Mouse (Mus musculus) testis, adult 2 months (tissue): ENCODE measurements around the gene Hoxa4. TPM values are rescaled to one million over a fixed set of nuclear protein-coding genes. Genes with fewer than 3 reads are reported as not detected.

ENCODE experiments used
- H3K27ac ChIP-seq: fragments of 200-500 bp; 2 replicates; pipeline ENCODE4 v1.5.1; 2012; ENCODE audit warnings: low read depth, low read length; ENCODE audit not compliant: control insufficient read depth, insufficient read depth
- H3K27me3 ChIP-seq: fragments of 200-500 bp; 2 replicates; pipeline ENCODE4 v1.6.1; 2012; ENCODE audit warnings: mild to moderate bottlenecking, low read length, moderate library complexity; ENCODE audit not compliant: control insufficient read depth, insufficient read depth
- H3K36me3 ChIP-seq: fragments of 200-500 bp; 2 replicates; pipeline ENCODE4 v1.6.1; 2012; ENCODE audit warnings: mild to moderate bottlenecking, low read length; ENCODE audit not compliant: control insufficient read depth, insufficient read depth
- H3K4me1 ChIP-seq: fragments of 200-500 bp; 2 replicates; pipeline ENCODE4 v1.6.1; 2012; ENCODE audit warnings: low read length; ENCODE audit not compliant: control insufficient read depth, insufficient read depth
- H3K4me3 ChIP-seq: fragments of 200-500 bp; 2 replicates; pipeline ENCODE4 v1.5.1; 2012; ENCODE audit warnings: low read depth, mild to moderate bottlenecking, low read length, moderate library complexity, mixed read lengths; ENCODE audit not compliant: control insufficient read depth
- CTCF ChIP-seq: fragments of 200-500 bp; IDR thresholded peaks from 2 replicates; pipeline ENCODE4 v1.5.1; 2012; ENCODE audit warnings: low read depth, mild to moderate bottlenecking, inconsistent platforms, low read length, moderate library complexity; ENCODE audit not compliant: control insufficient read depth, insufficient read depth, insufficient replicate concordance
- POLR2A ChIP-seq: fragments of 200-500 bp; IDR thresholded peaks from 2 replicates; pipeline ENCODE4 v1.6.1; 2012; ENCODE audit warnings: low read depth, mild to moderate bottlenecking, inconsistent platforms, low read length, moderate library complexity; ENCODE audit not compliant: control insufficient read depth
- polyA plus RNA-seq: library from polyadenylated mRNA; depleted of rRNA; stranded (reverse); fragments of >200 nt; gene quantifications from 2 replicates; pipeline ENCODE4 v1.2.3, GENCODE M21; 2012

The Hoxa4 gene
- polyA plus RNA-seq, 1 experiment: 65.3 TPM

GRCm38 (mm10) chr6:52184668-52185067 lies 6.9 kb downstream of the Hoxa4 start:
- no peak for TF ChIP-seq CTCF
- no peak for TF ChIP-seq POLR2A
- Histone ChIP-seq H3K27me3 (no peaks in the 10 kb centered on the region), H3K36me3 (no peaks in the 10 kb centered on the region), H3K4me1 (peaks cover 3% of the 10 kb centered on the region; the same call in 1 of the 2 replicates), H3K27ac (no peak overlapping the region), H3K4me3 (no peak overlapping the region)

DNA sequence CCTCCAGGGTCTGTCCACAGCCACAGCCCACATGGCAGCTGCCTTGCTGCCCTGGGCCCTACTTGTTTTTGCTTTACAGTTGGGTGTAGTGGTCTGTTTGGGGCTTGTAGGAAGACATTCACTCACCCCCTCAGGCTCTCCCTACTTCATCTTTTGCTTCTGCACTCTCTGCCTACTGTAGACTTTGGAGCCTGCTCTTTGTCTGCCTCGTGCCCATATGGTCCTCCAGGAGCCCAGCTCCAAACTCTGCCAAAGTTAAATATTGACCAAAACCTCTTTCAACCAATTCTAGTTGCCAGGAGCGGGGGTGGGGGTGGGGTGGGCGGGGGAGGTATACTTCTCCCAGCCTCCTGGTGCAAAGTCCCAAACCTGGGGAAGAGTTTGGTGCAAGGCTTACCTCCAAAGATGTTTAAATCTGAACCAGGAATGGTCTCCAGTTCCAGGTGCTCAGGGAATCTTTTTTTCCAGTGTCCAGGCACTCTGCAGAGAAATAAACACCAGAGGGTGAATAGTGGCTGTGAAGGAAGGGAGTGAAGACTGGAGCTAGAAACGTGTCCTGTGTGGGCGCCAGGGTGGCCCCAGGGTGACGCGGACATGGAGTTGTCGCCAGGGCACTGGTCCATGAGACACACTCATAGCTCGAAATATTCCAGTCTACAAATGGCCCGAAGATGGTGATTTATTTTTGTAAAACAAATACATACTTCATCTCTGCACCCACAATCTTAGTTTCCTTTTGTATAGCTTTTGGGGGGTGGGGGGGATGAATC lies 8.1 kb downstream of the Hoxa4 start:
- Histone ChIP-seq H3K4me1 (peaks cover 3% of the 10 kb centered on the region; the same call in 1 of the 2 replicates), H3K4me3 (no peak overlapping the region), H3K27me3 (no peaks in the 10 kb centered on the region), H3K27ac (no peak overlapping the region), H3K36me3 (no peaks in the 10 kb centered on the region)
- no peak for TF ChIP-seq POLR2A
- no peak for TF ChIP-seq CTCF

DNA sequence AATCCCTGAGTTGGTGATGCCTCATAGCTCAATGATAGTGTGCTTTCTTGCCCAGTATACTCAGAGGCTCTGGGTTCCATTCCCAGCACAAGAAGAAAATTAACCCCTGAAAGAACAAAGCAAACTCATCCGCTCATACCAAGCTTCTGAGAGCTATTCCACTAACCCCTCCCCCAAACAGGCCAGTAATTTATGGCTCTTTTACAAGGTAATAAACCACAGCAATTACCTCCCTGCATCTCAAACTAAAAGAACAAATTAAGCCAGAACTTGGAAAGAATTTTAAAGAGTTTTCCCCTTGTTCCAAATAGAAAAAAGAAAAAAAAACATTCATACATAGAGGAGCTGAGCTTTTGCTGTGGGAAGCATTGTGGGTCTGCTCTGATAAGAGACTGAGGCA lies 8.8 kb downstream of the Hoxa4 start:
- no peaks in the 10 kb centered on the region for H3K27me3 ChIP-seq
- no peak overlapping the region for H3K27ac ChIP-seq
- H3K4me3 ChIP-seq: no peak overlapping the region
- peaks cover 3% of the 10 kb centered on the region; the same call in 1 of the 2 replicates for H3K4me1 ChIP-seq
- no peaks in the 10 kb centered on the region for H3K36me3 ChIP-seq
- TF ChIP-seq CTCF: no peak
- no peak for TF ChIP-seq POLR2A

GRCm38 (mm10) chr6:52182030-52182429 lies 9.5 kb downstream of the Hoxa4 start:
- Histone ChIP-seq H3K4me3 (no peak overlapping the region), H3K4me1 (peaks cover 3% of the 10 kb centered on the region; the same call in 1 of the 2 replicates), H3K27ac (no peak overlapping the region), H3K27me3 (peaks cover 2% of the 10 kb centered on the region), H3K36me3 (no peaks in the 10 kb centered on the region)
- TF ChIP-seq POLR2A: no peak
- TF ChIP-seq CTCF: no peak

- Histone ChIP-seq H3K4me3 (no peak overlapping the region), H3K27me3 (peaks cover 12% of the 10 kb centered on the region), H3K36me3 (no peaks in the 10 kb centered on the region), H3K27ac (no peak overlapping the region), H3K4me1 (peaks cover 7% of the 10 kb centered on the region)
- TF ChIP-seq POLR2A: no peak
- TF ChIP-seq CTCF: no peak
These were observed 10.8 kb downstream of the Hoxa4 start for GRCm38 (mm10) chr6:52180726-52181125.

DNA sequence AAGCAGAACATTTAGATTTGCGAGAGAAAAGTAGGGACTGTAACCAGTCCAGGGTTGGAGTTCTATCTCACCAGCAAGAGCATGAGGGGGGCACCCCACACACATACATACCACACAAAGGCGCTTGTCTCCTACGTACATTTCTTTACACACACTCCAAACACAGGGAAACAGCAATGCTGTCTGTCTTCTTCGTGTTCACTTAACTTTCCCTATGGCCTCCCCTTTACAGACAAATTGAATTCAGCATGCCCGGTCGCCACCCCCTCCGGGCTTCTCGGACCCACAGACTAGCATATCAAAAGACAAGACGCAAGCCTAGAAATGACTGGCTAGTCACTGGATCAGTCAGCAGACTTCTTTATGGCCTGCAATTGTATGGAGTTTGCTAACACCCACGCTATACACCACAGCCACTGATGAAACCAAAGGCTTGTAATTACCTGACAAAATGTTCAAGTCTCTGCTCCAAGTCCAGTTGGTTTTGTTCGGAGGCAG lies 11.3 kb downstream of the Hoxa4 start:
- H3K4me3 ChIP-seq: no peak overlapping the region
- peaks cover 7% of the 10 kb centered on the region for H3K4me1 ChIP-seq
- no peaks in the 10 kb centered on the region for H3K36me3 ChIP-seq
- no peak for TF ChIP-seq POLR2A
- no peak for TF ChIP-seq CTCF
- H3K27ac ChIP-seq: no peak overlapping the region
- H3K27me3 ChIP-seq: peaks cover 14% of the 10 kb centered on the region

GRCm38 (mm10) chr6:52179690-52180089 lies 11.9 kb downstream of the Hoxa4 start:
- Histone ChIP-seq H3K4me3 (no peak overlapping the region), H3K36me3 (no peaks in the 10 kb centered on the region), H3K27ac (no peak overlapping the region), H3K27me3 (peaks cover 20% of the 10 kb centered on the region), H3K4me1 (peaks cover 9% of the 10 kb centered on the region)
- TF ChIP-seq CTCF: no peak
- TF ChIP-seq POLR2A: no peak

DNA sequence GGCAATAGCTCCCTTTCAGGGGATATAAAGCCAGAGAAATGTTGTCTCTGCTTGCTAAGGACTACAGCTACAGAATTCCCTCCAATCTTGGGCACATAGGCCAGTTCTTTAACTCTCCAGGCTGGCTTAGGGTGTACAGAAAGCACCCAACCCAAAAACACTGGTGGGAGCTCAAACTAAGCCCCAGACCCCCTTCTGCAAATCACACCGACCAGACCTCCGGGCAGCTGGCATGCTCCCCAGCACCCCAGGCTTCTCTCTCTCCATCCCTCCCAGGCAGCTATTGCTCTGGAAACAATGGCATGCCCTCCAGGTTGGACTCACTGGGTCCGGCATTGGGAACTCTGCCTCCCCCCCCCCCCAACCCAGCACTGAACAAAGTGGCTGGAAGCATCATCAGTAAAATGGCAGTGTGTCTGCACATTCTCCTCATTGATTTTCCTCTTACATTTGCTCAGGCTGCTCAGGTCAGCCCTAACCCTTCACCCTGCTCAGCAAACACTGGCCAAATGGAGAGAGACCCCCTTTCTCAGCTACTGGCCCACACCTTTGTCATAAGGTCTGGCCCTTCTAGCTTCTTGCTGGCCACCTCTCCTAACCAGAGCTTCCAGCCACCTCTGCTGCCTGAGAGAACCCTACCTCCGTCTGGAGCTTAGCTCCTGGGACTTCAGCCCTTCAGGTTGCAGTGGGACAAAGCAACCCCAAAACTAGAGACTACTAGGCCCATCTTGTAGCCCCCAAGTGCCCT lies 12.5 kb downstream of the Hoxa4 start:
- TF ChIP-seq CTCF: no peak
- no peak for TF ChIP-seq POLR2A
- Histone ChIP-seq H3K27me3 (peaks cover 20% of the 10 kb centered on the region), H3K4me3 (no peak overlapping the region)

More for the DNA sequence above, 12.5 kb downstream of the Hoxa4 start:
- no peak overlapping the region for H3K27ac ChIP-seq
- H3K36me3 ChIP-seq: no peaks in the 10 kb centered on the region
- peaks cover 9% of the 10 kb centered on the region for H3K4me1 ChIP-seq
